Comparison of ENCODE assay signal across 11 mouse cellular contexts in genomic region chr4:124277456-124278181, GRCm38 (mm10).
DNase-seq lines count a peak whose midpoint lies in the region; ATAC-seq and TF ChIP-seq lines count a peak whose summit lies in the region.
"Had no signal": no experiment of that assay in that cellular context is flagged by ENCODE, and none has a peak within 500 bp of the region (broad histone marks: within the 10 kb centered on the region; RNA-seq: fewer than 3 reads in every experiment).

No protein-coding gene starts in this region.

- TF ChIP-seq POLR2A in kidney, adult 2 months (IDR thresholded peaks at IDR 0.05; ENCODE audit: low read depth, low read length), result no peak

- H3K4me1 ChIP-seq in heart, embryonic 11.5 days (ENCODE audit: control insufficient read depth, insufficient read depth, low read length), result peaks cover 3% of the 10 kb centered on the region; the same call in 1 of the 2 replicates
- H3K4me1 ChIP-seq in ES-E14 (ENCODE audit: control insufficient read depth in 2 of 2, insufficient read depth in 2 of 2, low read length in 2 of 2, poor library complexity in 1 of 2), result no peaks in the 10 kb centered on the region
- peaks cover 29% of the 10 kb centered on the region for H3K4me1 ChIP-seq in forebrain, embryonic 15.5 days
- no peaks in the 10 kb centered on the region for H3K4me1 ChIP-seq in liver, embryonic 13.5 days (replicated peaks)
- H3K4me1 ChIP-seq in stomach, embryonic 16.5 days (ENCODE audit: control insufficient read depth, insufficient read depth, low read length), result peaks cover 12% of the 10 kb centered on the region
- H3K4me1 ChIP-seq in kidney, adult 2 months (ENCODE audit: control insufficient read depth, insufficient read depth, low read length), result no peaks in the 10 kb centered on the region

- TF ChIP-seq CTCF in kidney, adult 2 months (conservative IDR thresholded peaks at IDR 0.05; ENCODE audit: insufficient read depth, insufficient read length, low read depth, low read length), result no peak

- ATAC-seq in heart, embryonic 11.5 days (replicated peaks; ENCODE audit: insufficient number of reproducible peaks, low FRiP score, low TSS enrichment), result no peak
- ATAC-seq in forebrain, embryonic 15.5 days (replicated peaks), result peak; percentile 85
- no peak for ATAC-seq in liver, embryonic 13.5 days (ENCODE audit: low read depth)
- no peak for ATAC-seq in stomach, embryonic 16.5 days (ENCODE audit: insufficient read depth, low FRiP score)

- peak overlapping the region; percentile 54 for H3K4me3 ChIP-seq in heart, embryonic 11.5 days (ENCODE audit: low read depth, low read length)
- peak overlapping the region; percentile 31 to 62 for H3K4me3 ChIP-seq in ES-E14 (ENCODE audit: insufficient read depth in 1 of 2, low read depth in 1 of 2, low read length in 2 of 2, poor library complexity in 1 of 2, severe bottlenecking in 1 of 2)
- peak overlapping the region; percentile 39 for H3K4me3 ChIP-seq in forebrain, embryonic 15.5 days
- H3K4me3 ChIP-seq in liver, embryonic 13.5 days (replicated peaks), result peak overlapping the region; percentile 33
- H3K4me3 ChIP-seq in stomach, embryonic 16.5 days (replicated peaks; ENCODE audit: low read length), result peak overlapping the region; percentile 43
- no peak overlapping the region for H3K4me3 ChIP-seq in kidney, adult 2 months (ENCODE audit: insufficient read depth, low read depth, low read length)
- H3K4me3 ChIP-seq: erythroblast, embryonic 14.5 days; myocyte had no signal

- peaks cover 10% of the 10 kb centered on the region; the same call in 1 of the 2 replicates for H3K27me3 ChIP-seq in heart, embryonic 11.5 days (ENCODE audit: control insufficient read depth, insufficient read depth, low read length)
- peaks cover 15% of the 10 kb centered on the region; the same call in 1 of the 2 replicates for H3K27me3 ChIP-seq in forebrain, embryonic 15.5 days
- peaks cover 32% of the 10 kb centered on the region for H3K27me3 ChIP-seq in liver, embryonic 13.5 days
- 0 out of 2 replicates have a peak, but pooled peaks cover 6% of the 10 kb centered on the region for H3K27me3 ChIP-seq in stomach, embryonic 16.5 days (ENCODE audit: control insufficient read depth, insufficient read depth, low read length)
- no peaks in the 10 kb centered on the region for H3K27me3 ChIP-seq in kidney, adult 2 months (replicated peaks; ENCODE audit: control insufficient read depth, insufficient read depth, low read length)

- no peaks in the 10 kb centered on the region for H3K9me3 ChIP-seq in heart, embryonic 11.5 days (replicated peaks; ENCODE audit: control insufficient read depth, low read length)
- H3K9me3 ChIP-seq in ES-E14 (ENCODE audit: control insufficient read depth, insufficient read depth, low read depth, low read length), result no peaks in the 10 kb centered on the region
- H3K9me3 ChIP-seq in forebrain, embryonic 15.5 days, result no peaks in the 10 kb centered on the region
- no peaks in the 10 kb centered on the region for H3K9me3 ChIP-seq in liver, embryonic 13.5 days (replicated peaks)
- H3K9me3 ChIP-seq in stomach, embryonic 16.5 days (replicated peaks; ENCODE audit: control insufficient read depth, low read length), result no peaks in the 10 kb centered on the region
- H3K9me3 ChIP-seq: G1E had no signal

- 1% methylated on average over 43 of the region's 43 CpGs for WGBS in heart, embryonic 11.5 days (ENCODE audit: insufficient replicate concordance)
- under 1% methylated on average over 43 of the region's 43 CpGs for WGBS in forebrain, embryonic 15.5 days
- WGBS in liver, embryonic 13.5 days (ENCODE audit: insufficient replicate concordance), result 3% methylated on average over 43 of the region's 43 CpGs
- 1% methylated on average over 43 of the region's 43 CpGs for WGBS in stomach, embryonic 16.5 days
- 2% methylated on average over 43 of the region's 43 CpGs for WGBS in kidney, adult 2 months

- H3K27ac ChIP-seq in heart, embryonic 11.5 days (ENCODE audit: low read depth, low read length), result no peak overlapping the region
- H3K27ac ChIP-seq in ES-E14 (ENCODE audit: insufficient read depth, low read depth, low read length, poor library complexity, severe bottlenecking), result no peak overlapping the region
- peak overlapping the region; percentile 91 for H3K27ac ChIP-seq in forebrain, embryonic 15.5 days (replicated peaks)
- H3K27ac ChIP-seq in liver, embryonic 13.5 days, result no peak overlapping the region
- H3K27ac ChIP-seq in stomach, embryonic 16.5 days (ENCODE audit: low read length), result no peak overlapping the region
- no peak overlapping the region for H3K27ac ChIP-seq in kidney, adult 2 months (ENCODE audit: insufficient read depth, low read depth, low read length)

- in situ Hi-C loops in ES-E14 (cut with MboI; ENCODE audit: low sequenced_read_pairs in 2 of 2, unreplicated experiment in 2 of 2), result no loop called here

- H3K4me2 ChIP-seq in heart, embryonic 11.5 days, result peak overlapping the region; percentile 97
- H3K4me2 ChIP-seq in forebrain, embryonic 15.5 days (replicated peaks), result peak overlapping the region; percentile 85
- H3K4me2 ChIP-seq in liver, embryonic 13.5 days, result peak overlapping the region; percentile 52
- H3K4me2 ChIP-seq in stomach, embryonic 16.5 days (ENCODE audit: low read depth, low read length), result peak overlapping the region; percentile 74

- peak overlapping the region; percentile 67 for H3K9ac ChIP-seq in heart, embryonic 11.5 days (ENCODE audit: low read depth, low read length)
- H3K9ac ChIP-seq in ES-E14 (ENCODE audit: insufficient read depth, low read depth, low read length, poor library complexity, severe bottlenecking), result peak overlapping the region; percentile 21; the same call in 1 of the 2 replicates
- H3K9ac ChIP-seq in forebrain, embryonic 15.5 days (replicated peaks), result peak overlapping the region; percentile 45
- no peak overlapping the region for H3K9ac ChIP-seq in liver, embryonic 13.5 days
- peak overlapping the region; percentile 60 for H3K9ac ChIP-seq in stomach, embryonic 16.5 days (ENCODE audit: low read length)

- no peaks in the 10 kb centered on the region for H3K36me3 ChIP-seq in heart, embryonic 11.5 days (ENCODE audit: control insufficient read depth, insufficient read depth, low read length)
- no peaks in the 10 kb centered on the region for H3K36me3 ChIP-seq in ES-E14 (ENCODE audit: control insufficient read depth, insufficient read depth, low read length, poor library complexity, severe bottlenecking)
- H3K36me3 ChIP-seq in forebrain, embryonic 15.5 days, result no peaks in the 10 kb centered on the region
- no peaks in the 10 kb centered on the region for H3K36me3 ChIP-seq in liver, embryonic 13.5 days
- H3K36me3 ChIP-seq in stomach, embryonic 16.5 days (ENCODE audit: control insufficient read depth, insufficient read depth, low read length), result no peaks in the 10 kb centered on the region
- no peaks in the 10 kb centered on the region for H3K36me3 ChIP-seq in kidney, adult 2 months (ENCODE audit: control insufficient read depth, insufficient read depth, low read length)
- H3K36me3 ChIP-seq: G1E had no signal

- no peak for DNase-seq in heart, adult 11 months
- no peak for DNase-seq in ES-E14 (ENCODE audit: low read depth, low spot score)
- DNase-seq in liver, embryonic 13.5 days, result no peak
- DNase-seq in adrenal gland, adult 8-10 months, result no peak
- no peak for DNase-seq in kidney, adult 2 months

TF ChIP-seq in ES-E14, 5 proteins besides CTCF, POLR2A, EP300 and RAD21:
- TF ChIP-seq MAFK (IDR thresholded peaks at IDR 0.05; ENCODE audit: insufficient read depth, low read depth, low read length) (no peak), CHD2 (IDR thresholded peaks at IDR 0.05; ENCODE audit: low read depth, low read length) (no peak), ZC3H11A (IDR thresholded peaks at IDR 0.05; ENCODE audit: borderline replicate concordance, low read depth, low read length) (no peak), ZNF384 (IDR thresholded peaks at IDR 0.05; ENCODE audit: low read depth, low read length) (no peak), HCFC1 (IDR thresholded peaks at IDR 0.05; ENCODE audit: borderline replicate concordance, insufficient read depth, low read length) (no peak)
